In the genomic region with DNA sequence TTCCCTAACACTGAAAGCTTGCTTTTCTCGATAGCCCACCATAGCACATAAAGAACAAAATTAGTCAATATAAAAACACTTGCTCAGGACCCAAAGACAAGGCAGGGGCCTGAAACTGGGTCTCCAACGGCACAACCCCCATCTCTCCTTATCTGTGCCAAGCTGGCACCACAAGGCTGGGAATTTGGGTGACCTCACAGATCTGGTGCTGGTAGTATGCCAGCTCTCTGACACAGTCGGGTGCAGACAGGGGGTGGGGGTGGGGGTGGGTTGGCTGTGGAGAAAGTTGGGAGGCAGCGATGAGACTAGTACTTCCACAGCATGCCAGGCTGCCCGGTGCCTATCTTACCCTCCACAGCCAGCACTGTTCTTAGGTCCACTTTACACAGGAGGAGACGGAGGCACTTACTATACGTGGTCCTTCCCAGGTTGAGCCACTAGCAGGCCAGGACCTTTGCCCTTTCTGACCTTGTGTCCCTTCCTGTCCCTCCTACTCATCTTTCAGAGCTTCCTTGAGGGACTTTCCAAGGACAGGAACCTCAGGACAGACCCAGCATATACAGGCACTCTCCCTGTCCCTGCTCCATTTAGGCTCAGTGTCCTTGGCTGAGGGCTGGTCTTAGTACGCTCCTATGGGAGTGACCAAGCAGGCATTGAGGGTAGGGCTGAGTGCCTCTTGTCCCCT, we compare ENCODE assay signal across 8 mouse cellular contexts. TPM values are rescaled to one million over a fixed set of nuclear protein-coding genes. Genes with fewer than 3 reads are reported as not detected.
DNase-seq lines count a peak whose midpoint lies in the region; ATAC-seq lines count a peak whose summit lies in the region.

No protein-coding gene starts in this region.

- no peaks in the 10 kb centered on the region for H3K27me3 ChIP-seq in limb, embryonic 11.5 days (ENCODE audit: control insufficient read depth, insufficient read depth, low read length)
- H3K27me3 ChIP-seq in stomach, embryonic 16.5 days (ENCODE audit: control insufficient read depth, insufficient read depth, low read length), result no peaks in the 10 kb centered on the region

- no peaks in the 10 kb centered on the region for H3K9me3 ChIP-seq in limb, embryonic 11.5 days (ENCODE audit: control insufficient read depth, low read length)
- H3K9me3 ChIP-seq in stomach, embryonic 16.5 days (replicated peaks; ENCODE audit: control insufficient read depth, low read length), result no peaks in the 10 kb centered on the region

- DNase-seq in cerebellum, adult 9-10 months, result peak; percentile 36
- no peak for DNase-seq in cerebellum, adult 18-20 months
- DNase-seq in lung, postnatal 10 days, result peak; percentile 23
- no peak for DNase-seq in lung, adult 18-20 months
- no peak for DNase-seq in limb, embryonic 11.5 days (ENCODE audit: low spot score)
- DNase-seq in spleen, postnatal 14 days (ENCODE audit: low spot score in 2 of 2), result no peak

- H3K36me3 ChIP-seq in limb, embryonic 11.5 days (ENCODE audit: control insufficient read depth, insufficient read depth, low read length), result no peaks in the 10 kb centered on the region
- no peaks in the 10 kb centered on the region for H3K36me3 ChIP-seq in stomach, embryonic 16.5 days (ENCODE audit: control insufficient read depth, insufficient read depth, low read length)

- H3K9ac ChIP-seq in limb, embryonic 11.5 days (ENCODE audit: low read length), result no peak overlapping the region
- peak overlapping the region; percentile 81 for H3K9ac ChIP-seq in stomach, embryonic 16.5 days (ENCODE audit: low read length)

- WGBS in limb, embryonic 11.5 days, result 78% methylated on average over 8 of the region's 8 CpGs
- WGBS in stomach, embryonic 16.5 days, result 67% methylated on average over 8 of the region's 8 CpGs

- peak overlapping the region; percentile 88 for H3K4me2 ChIP-seq in limb, embryonic 11.5 days (ENCODE audit: low read depth, severe bottlenecking)
- H3K4me2 ChIP-seq in stomach, embryonic 16.5 days (ENCODE audit: low read depth, low read length), result peak overlapping the region; percentile 79

- H3K27ac ChIP-seq in limb, embryonic 11.5 days (replicated peaks; ENCODE audit: low read depth, low read length), result no peak overlapping the region
- peak overlapping the region; percentile 94 for H3K27ac ChIP-seq in stomach, embryonic 16.5 days (ENCODE audit: low read length)

- no peak for ATAC-seq in limb, embryonic 11.5 days (ENCODE audit: insufficient number of reproducible peaks, low FRiP score, low TSS enrichment, low read depth)
- no peak for ATAC-seq in stomach, embryonic 16.5 days (ENCODE audit: insufficient read depth, low FRiP score)
- no peak for ATAC-seq in activated CD4-positive, CD25-positive, alpha-beta regulatory T cell, adult 4 months

- H3K4me3 ChIP-seq in limb, embryonic 11.5 days (ENCODE audit: low read depth, low read length), result no peak overlapping the region
- H3K4me3 ChIP-seq in stomach, embryonic 16.5 days (replicated peaks; ENCODE audit: low read length), result peak overlapping the region; percentile 59

- H3K4me1 ChIP-seq in limb, embryonic 11.5 days (ENCODE audit: control insufficient read depth, insufficient read depth, low read length), result peaks cover 31% of the 10 kb centered on the region
- peaks cover 55% of the 10 kb centered on the region for H3K4me1 ChIP-seq in stomach, embryonic 16.5 days (ENCODE audit: control insufficient read depth, insufficient read depth, low read length)

RNA-seq across cellular contexts. Expression of gene Samd4b, which starts 2.1 kb away (rescaled TPM):
- polyA plus RNA-seq in limb, embryonic 11.5 days (2014; fragmentation: Nextera tagmentation; extraction: Ambion mirVana), result 37.5 and 37.6 TPM in 2 replicates
- polyA plus RNA-seq in stomach, embryonic 16.5 days (2015; fragmentation: Nextera tagmentation; extraction: Ambion mirVana), result 10.9 and 11.2 TPM in 2 replicates
- 1 to 10 TPM; 6.2 to 7.4 TPM for polyA plus RNA-seq in activated CD4-positive, CD25-positive, alpha-beta regulatory T cell, adult 4 months (2017; shearing (Covaris generic))

RNA-seq across cellular contexts. Expression of gene Pak4, which starts 2.1 kb away (rescaled TPM):
- polyA plus RNA-seq in limb, embryonic 11.5 days (2014; fragmentation: Nextera tagmentation; extraction: Ambion mirVana), result 37.4 and 44.5 TPM in 2 replicates
- polyA plus RNA-seq in stomach, embryonic 16.5 days (2015; fragmentation: Nextera tagmentation; extraction: Ambion mirVana), result 54.8 and 64.4 TPM in 2 replicates
- polyA plus RNA-seq in activated CD4-positive, CD25-positive, alpha-beta regulatory T cell, adult 4 months (2017; shearing (Covaris generic)), result 1 to 10 TPM; 2.3 to 2.8 TPM

RNA-seq across cellular contexts. Expression of gene Acp7, which starts 35.2 kb away (rescaled TPM):
- not detected in 2 replicates for polyA plus RNA-seq in limb, embryonic 11.5 days (2014; fragmentation: Nextera tagmentation; extraction: Ambion mirVana)
- polyA plus RNA-seq in stomach, embryonic 16.5 days (2015; fragmentation: Nextera tagmentation; extraction: Ambion mirVana), result 0.16 TPM in 1 of 2 replicates, not detected in the other
- polyA plus RNA-seq in activated CD4-positive, CD25-positive, alpha-beta regulatory T cell, adult 4 months (2017; shearing (Covaris generic)), result not detected

RNA-seq across cellular contexts. Expression of gene Nccrp1, which starts 48.8 kb away (rescaled TPM):
- polyA plus RNA-seq in limb, embryonic 11.5 days (2014; fragmentation: Nextera tagmentation; extraction: Ambion mirVana), result not detected in 2 replicates
- 19.7 and 34.8 TPM in 2 replicates for polyA plus RNA-seq in stomach, embryonic 16.5 days (2015; fragmentation: Nextera tagmentation; extraction: Ambion mirVana)
- polyA plus RNA-seq in activated CD4-positive, CD25-positive, alpha-beta regulatory T cell, adult 4 months (2017; shearing (Covaris generic)), result not detected

RNA-seq across cellular contexts. Expression of gene Sycn, which starts 55.2 kb away (rescaled TPM):
- not detected in 2 replicates for polyA plus RNA-seq in limb, embryonic 11.5 days (2014; fragmentation: Nextera tagmentation; extraction: Ambion mirVana)
- polyA plus RNA-seq in stomach, embryonic 16.5 days (2015; fragmentation: Nextera tagmentation; extraction: Ambion mirVana), result 124 and 215 TPM in 2 replicates
- not detected for polyA plus RNA-seq in activated CD4-positive, CD25-positive, alpha-beta regulatory T cell, adult 4 months (2017; shearing (Covaris generic))

Comparison
In these comparisons a context has a peak if more than half of its experiments do, and no peak if none do; other contexts are left out.
1. DNase-seq: peak in cerebellum, adult 9-10 months (single experiment) and lung, postnatal 10 days (single experiment); none in cerebellum, adult 18-20 months (0 of 2), lung, adult 18-20 months (0 of 2), limb, embryonic 11.5 days (single experiment) and spleen, postnatal 14 days (0 of 2).
2. RNA of gene Pak4, which starts 2.1 kb away (polyA plus RNA-seq): 54.8 to 64.4 TPM in stomach, embryonic 16.5 days and 37.4 to 44.5 TPM in limb, embryonic 11.5 days; 2.3 to 2.8 TPM in activated CD4-positive, CD25-positive, alpha-beta regulatory T cell, adult 4 months; every median in the first group is over 10 times any median in the second.